Comparison of ENCODE assay signal across 8 mouse cellular contexts in genomic region chr13:75707821-75708636, GRCm38 (mm10). TPM values are rescaled to one million over a fixed set of nuclear protein-coding genes. Genes with fewer than 3 reads are reported as not detected.
DNase-seq lines count a peak whose midpoint lies in the region; ATAC-seq lines count a peak whose summit lies in the region.

No protein-coding gene starts in this region.

- H3K27me3 ChIP-seq in intestine, embryonic 14.5 days (replicated peaks; ENCODE audit: control insufficient read depth, insufficient read depth, low read length), result no peaks in the 10 kb centered on the region

- H3K36me3 ChIP-seq in intestine, embryonic 14.5 days (ENCODE audit: control insufficient read depth, insufficient read depth, low read length), result no peaks in the 10 kb centered on the region

- peak overlapping the region; percentile 73 for H3K27ac ChIP-seq in intestine, embryonic 14.5 days (ENCODE audit: low read depth)

- WGBS in intestine, embryonic 14.5 days, result under 1% methylated on average over 80 of the region's 83 CpGs

- H3K9ac ChIP-seq in intestine, embryonic 14.5 days (ENCODE audit: low read length), result peak overlapping the region; percentile 71

- intact Hi-C loops in gastrocnemius, postnatal 14 days (cut with DNase I; ENCODE audit: low total_unique reads), result no loop called here
- intact Hi-C loops in left cerebral cortex, postnatal 36 days (cut with DNase I), result loop anchor here (5.0 kb wide), 1 partner anchor 44 kb away; no protein-coding TSS in a partner anchor

- H3K4me1 ChIP-seq in intestine, embryonic 14.5 days (replicated peaks; ENCODE audit: control insufficient read depth, insufficient read depth, low read length), result no peaks in the 10 kb centered on the region; the same call in 1 of the 2 replicates

- peak overlapping the region; percentile 67 for H3K4me3 ChIP-seq in intestine, embryonic 14.5 days (ENCODE audit: low read depth, low read length)

- peak; percentile 9 for ATAC-seq in activated CD4-positive, CD25-positive, alpha-beta regulatory T cell, adult 4 months
- peak; percentile 71 for ATAC-seq in intestine, embryonic 14.5 days (replicated peaks; ENCODE audit: low FRiP score, low TSS enrichment, low read depth)
- peak; percentile 28 for ATAC-seq in megakaryocyte-erythroid progenitor cell, adult 5-6 weeks (replicated peaks; ENCODE audit: low FRiP score, low TSS enrichment, poor library complexity, severe bottlenecking)

- H3K9me3 ChIP-seq in intestine, embryonic 14.5 days (ENCODE audit: control insufficient read depth, low read length), result no peaks in the 10 kb centered on the region

- DNase-seq in embryo, embryonic 10.5 days (ENCODE audit: low spot score), result peak; percentile 60
- DNase-seq in gastrocnemius, postnatal 14 days, result peak; percentile 65
- DNase-seq in intestine, embryonic 14.5 days (ENCODE audit: low spot score), result peak; percentile 85
- peak; percentile 67 to 69 for DNase-seq in left cerebral cortex, postnatal 36 days (ENCODE audit: low spot score in 2 of 2)
- peak; percentile 62 for DNase-seq in right cerebral cortex, postnatal 25 days
- DNase-seq in urinary bladder, postnatal 25 days (ENCODE audit: low spot score), result peak; percentile 41

- peak overlapping the region; percentile 66 for H3K4me2 ChIP-seq in intestine, embryonic 14.5 days (ENCODE audit: low read length)

RNA-seq across cellular contexts. Expression of gene Ell2, which starts 1.5 kb away (rescaled TPM):
- polyA plus RNA-seq in activated CD4-positive, CD25-positive, alpha-beta regulatory T cell, adult 4 months (2017; shearing (Covaris generic)), result 1 to 10 TPM; 3.1 to 4.5 TPM
- 10 to 100 TPM; 17.9 to 30.2 TPM for total RNA-seq in gastrocnemius, postnatal 14 days (2021)
- polyA plus RNA-seq in intestine, embryonic 14.5 days (2014; fragmentation: Nextera tagmentation; extraction: Ambion mirVana), result 2.6 and 3.0 TPM in 2 replicates
- total RNA-seq in left cerebral cortex, postnatal 36 days (2021), result 10 to 100 TPM; 42.6 to 52.3 TPM
- 40.4 and 65.7 TPM in 2 replicates for total RNA-seq in megakaryocyte-erythroid progenitor cell, adult 5-6 weeks (2014; fragmentation: Nextera tagmentation)
- 61.8 and 63.9 TPM in 2 replicates for total RNA-seq in megakaryocyte-erythroid progenitor cell, adult 5-6 weeks (2017)

Comparison
In these comparisons a context has a peak if more than half of its experiments do, and no peak if none do; other contexts are left out.
1. Peak in every context shown above with its lines: DNase-seq, ATAC-seq, H3K4me3 ChIP-seq and H3K27ac ChIP-seq.
2. ATAC-seq: peak in every context shown above with its lines; median percentile 71 in intestine, embryonic 14.5 days; 28 in megakaryocyte-erythroid progenitor cell, adult 5-6 weeks; 9 in activated CD4-positive, CD25-positive, alpha-beta regulatory T cell, adult 4 months.